Mouse (Mus musculus) midbrain, embryonic 10.5 days (tissue): ENCODE results near the gene Lyrm9. TPM values are rescaled to one million over a fixed set of nuclear protein-coding genes. Genes with fewer than 3 reads are reported as not detected.
"Not testable (repeated sequence)": the region's sequence is repeated elsewhere in the genome, so short reads cannot be mapped to it uniquely, and the experiment has no call there.

Experiments used
- DNase-seq: peaks from one replicate; pipeline ENCODE4 v3.0.0-alpha.2; 2017; ENCODE audit warnings: low spot score
- H3K27ac ChIP-seq: fragments of 300-500 bp; sonication (generic); replicated peaks from 2 replicates; pipeline ENCODE4 v1.5.1; 2016; ENCODE audit warnings: mild to moderate bottlenecking
- H3K27me3 ChIP-seq: fragments of 300-500 bp; sonication (generic); 2 replicates; pipeline ENCODE4 v1.6.1; 2016; ENCODE audit warnings: low read depth, mild to moderate bottlenecking; ENCODE audit not compliant: poor library complexity, severe bottlenecking
- H3K36me3 ChIP-seq: fragments of 300-500 bp; sonication (generic); 2 replicates; pipeline ENCODE4 v1.6.1; 2016; ENCODE audit warnings: mild to moderate bottlenecking, moderate library complexity
- H3K4me1 ChIP-seq: fragments of 300-500 bp; sonication (generic); 2 replicates; pipeline ENCODE4 v1.6.1; 2016
- H3K4me3 ChIP-seq: fragments of 300-500 bp; sonication (generic); 2 replicates; pipeline ENCODE4 v1.5.1; 2016; ENCODE audit warnings: mild to moderate bottlenecking, moderate library complexity
- H3K9me3 ChIP-seq: fragments of 300-500 bp; sonication (generic); replicated peaks from 2 replicates; pipeline ENCODE4 v1.6.1; 2016; ENCODE audit warnings: mild to moderate bottlenecking
- WGBS: fragments of 180-500 bp; shearing (Covaris S2); methylation state at CpG from one replicate; pipeline ENCODE4 v1.1.7; 2016; 5-methylcytosine and 5-hydroxymethylcytosine counted together
- polyA plus RNA-seq: library from polyadenylated mRNA; unstranded; fragments of >200 nt; fragmentation: Nextera tagmentation; extraction: Ambion mirVana; gene quantifications from 2 replicates; pipeline ENCODE4 v1.2.1, GENCODE M21; 2016

Lyrm9 gene
- polyA plus RNA-seq, 1 experiment from 2014 or later: 21.8 TPM

GRCm38 (mm10) chr11:78865314-78865713 is 38.9 kb downstream of the Lyrm9 start:
- Histone ChIP-seq H3K27me3 (no peaks in the 10 kb centered on the region), H3K4me3 (no peak overlapping the region), H3K4me1 (peaks cover 6% of the 10 kb centered on the region), H3K36me3 (no peaks in the 10 kb centered on the region), H3K9me3 (no peaks in the 10 kb centered on the region), H3K27ac (no peak overlapping the region)
- 90% methylated on average over 2 of the region's 2 CpGs for WGBS
- no peak for DNase-seq

GRCm38 (mm10) chr11:78866486-78866885 is 40.1 kb downstream of the Lyrm9 start:
- DNase-seq: no peak
- no peaks in the 10 kb centered on the region for H3K9me3 ChIP-seq
- H3K4me1 ChIP-seq: peaks cover 4% of the 10 kb centered on the region; the same call in 1 of the 2 replicates
- H3K27ac ChIP-seq: no peak overlapping the region
- H3K4me3 ChIP-seq: no peak overlapping the region
- H3K27me3 ChIP-seq: no peaks in the 10 kb centered on the region
- H3K36me3 ChIP-seq: no peaks in the 10 kb centered on the region
- WGBS: 83% methylated on average over 3 of the region's 3 CpGs

GRCm38 (mm10) chr11:78867696-78868095 is 41.3 kb downstream of the Lyrm9 start:
- Histone ChIP-seq H3K36me3 (no peaks in the 10 kb centered on the region), H3K27me3 (no peaks in the 10 kb centered on the region), H3K4me1 (peaks cover 4% of the 10 kb centered on the region; the same call in 1 of the 2 replicates), H3K27ac (no peak overlapping the region), H3K4me3 (no peak overlapping the region), H3K9me3 (no peaks in the 10 kb centered on the region)
- WGBS: 74% methylated on average over 3 of the region's 3 CpGs
- DNase-seq: no peak

GRCm38 (mm10) chr11:78869205-78869604 is 42.8 kb downstream of the Lyrm9 start:
- H3K4me3 ChIP-seq, H3K4me1 ChIP-seq, H3K27ac ChIP-seq, H3K27me3 ChIP-seq, DNase-seq, H3K9me3 ChIP-seq, H3K36me3 ChIP-seq: not testable (repeated sequence)
- 96% methylated on average over 8 of the region's 8 CpGs for WGBS

- DNase-seq: no peak
- 94% methylated on average over 4 of the region's 4 CpGs for WGBS
- Histone ChIP-seq H3K36me3 (no peaks in the 10 kb centered on the region), H3K9me3 (no peaks in the 10 kb centered on the region), H3K4me1 (peaks cover 4% of the 10 kb centered on the region; the same call in 1 of the 2 replicates), H3K27ac (no peak overlapping the region), H3K27me3 (no peaks in the 10 kb centered on the region), H3K4me3 (no peak overlapping the region)
Observed at GRCm38 (mm10) chr11:78870891-78871290, 44.5 kb downstream of the Lyrm9 start.

- no peak overlapping the region for H3K27ac ChIP-seq
- H3K27me3 ChIP-seq: no peaks in the 10 kb centered on the region
- H3K9me3 ChIP-seq: no peaks in the 10 kb centered on the region
- DNase-seq: no peak
- H3K36me3 ChIP-seq: no peaks in the 10 kb centered on the region
- H3K4me3 ChIP-seq: no peak overlapping the region
- peaks cover 4% of the 10 kb centered on the region; the same call in 1 of the 2 replicates for H3K4me1 ChIP-seq
- WGBS: 60% methylated on average over 2 of the region's 2 CpGs
Observed at GRCm38 (mm10) chr11:78872782-78873181, 46.4 kb downstream of the Lyrm9 start.

- Histone ChIP-seq H3K27me3 (no peaks in the 10 kb centered on the region), H3K9me3 (no peaks in the 10 kb centered on the region), H3K27ac (no peak overlapping the region), H3K4me3 (no peak overlapping the region), H3K4me1 (no peaks in the 10 kb centered on the region), H3K36me3 (no peaks in the 10 kb centered on the region)
- WGBS: 88% methylated on average over 3 of the region's 3 CpGs
- no peak for DNase-seq
Observed at GRCm38 (mm10) chr11:78879727-78880126, 53.3 kb downstream of the Lyrm9 start.

- H3K9me3 ChIP-seq: no peaks in the 10 kb centered on the region
- H3K27ac ChIP-seq: peak overlapping the region; percentile 91
- H3K4me3 ChIP-seq: peak overlapping the region; percentile 27
- H3K27me3 ChIP-seq: no peaks in the 10 kb centered on the region
- no peaks in the 10 kb centered on the region for H3K36me3 ChIP-seq
- peaks cover 36% of the 10 kb centered on the region for H3K4me1 ChIP-seq
- peak; percentile 63 for DNase-seq
- WGBS: 12% methylated on average over 1 of the region's 1 CpGs
Observed at GRCm38 (mm10) chr11:78886693-78887092, 60.3 kb downstream of the Lyrm9 start.

GRCm38 (mm10) chr11:78887102-78887971 is 61.0 kb downstream of the Lyrm9 start:
- Histone ChIP-seq H3K36me3 (no peaks in the 10 kb centered on the region), H3K27ac (peak overlapping the region; percentile 91), H3K4me1 (peaks cover 36% of the 10 kb centered on the region), H3K9me3 (no peaks in the 10 kb centered on the region), H3K4me3 (peak overlapping the region; percentile 27), H3K27me3 (no peaks in the 10 kb centered on the region)
- peak; percentile 76 for DNase-seq
- 19% methylated on average over 9 of the region's 9 CpGs for WGBS

- Histone ChIP-seq H3K36me3 (no peaks in the 10 kb centered on the region), H3K27ac (peak overlapping the region; percentile 6; the same call in 1 of the 2 replicates), H3K9me3 (no peaks in the 10 kb centered on the region), H3K27me3 (no peaks in the 10 kb centered on the region), H3K4me3 (no peak overlapping the region), H3K4me1 (peaks cover 36% of the 10 kb centered on the region)
- no peak for DNase-seq
- 89% methylated on average over 4 of the region's 4 CpGs for WGBS
Observed at GRCm38 (mm10) chr11:78889156-78889555, 62.8 kb downstream of the Lyrm9 start.

Other genes with a start within 250 kb of the Lyrm9 start
- 18.5 and 21.1 TPM in 2 replicates for gene Nlk, start 129.2 kb upstream of the Lyrm9 start, polyA plus RNA-seq
- 39.5 and 40.5 TPM in 2 replicates for gene Ccnq, start 74.9 kb upstream of the Lyrm9 start, polyA plus RNA-seq
- gene Nos2, start 94.2 kb downstream of the Lyrm9 start, polyA plus RNA-seq: 0.93 and 1.0 TPM in 2 replicates
- gene Lgals9, start 158.4 kb downstream of the Lyrm9 start, polyA plus RNA-seq: 2.6 and 4.9 TPM in 2 replicates